Mouse (Mus musculus): ENCODE data around the gene H2al2a.
"Not testable (repeated sequence)": the region's sequence is repeated elsewhere in the genome, so short reads cannot be mapped to it uniquely, and the experiment has no call there.

Gene H2al2a

GRCm38 (mm10) chr2:18028140-18029021 is 31.6 kb upstream of the H2al2a start:
- peak; percentile 90 for DNase-seq (ENCODE audit: extremely low spot score)

GRCm38 (mm10) chr2:18027448-18028139 is 30.8 kb upstream of the H2al2a start:
- peak; percentile 96 for DNase-seq (ENCODE audit: extremely low spot score)

- DNase-seq (ENCODE audit: extremely low spot score): peak; percentile 77
Measured at GRCm38 (mm10) chr2:18026116-18026947, 29.6 kb upstream of the H2al2a start.

GRCm38 (mm10) chr2:18025781-18026115 is 29.0 kb upstream of the H2al2a start:
- no peak for DNase-seq (ENCODE audit: extremely low spot score)

GRCm38 (mm10) chr2:18025116-18025515 is 28.4 kb upstream of the H2al2a start:
- DNase-seq (ENCODE audit: extremely low spot score): no peak

GRCm38 (mm10) chr2:18022886-18023285 is 26.1 kb upstream of the H2al2a start:
- DNase-seq (ENCODE audit: extremely low spot score): no peak

- no peak for DNase-seq (ENCODE audit: extremely low spot score)
Measured at GRCm38 (mm10) chr2:18019122-18019521, 22.4 kb upstream of the H2al2a start.

GRCm38 (mm10) chr2:18017321-18017720 is 20.6 kb upstream of the H2al2a start:
- DNase-seq (ENCODE audit: extremely low spot score): no peak

- no peak for DNase-seq (ENCODE audit: extremely low spot score)
Measured at GRCm38 (mm10) chr2:18016639-18017038, 19.9 kb upstream of the H2al2a start.

- no peak for DNase-seq (ENCODE audit: extremely low spot score)
Measured at GRCm38 (mm10) chr2:18015581-18015980, 18.8 kb upstream of the H2al2a start.

GRCm38 (mm10) chr2:18012866-18013265 is 16.1 kb upstream of the H2al2a start:
- no peak for DNase-seq (ENCODE audit: extremely low spot score)

- DNase-seq (ENCODE audit: extremely low spot score): no peak
Measured at GRCm38 (mm10) chr2:18011226-18011625, 14.5 kb upstream of the H2al2a start.

GRCm38 (mm10) chr2:18005137-18005536 is 8.4 kb upstream of the H2al2a start:
- DNase-seq (ENCODE audit: extremely low spot score): peak; percentile 28

GRCm38 (mm10) chr2:18004286-18004685 is 7.5 kb upstream of the H2al2a start:
- no peak for DNase-seq (ENCODE audit: extremely low spot score)

- DNase-seq (ENCODE audit: extremely low spot score): no peak
Measured at GRCm38 (mm10) chr2:18002306-18002705, 5.5 kb upstream of the H2al2a start.

- no peak for DNase-seq (ENCODE audit: extremely low spot score)
Measured at GRCm38 (mm10) chr2:17989562-17989961, 7.2 kb downstream of the H2al2a start.

- no peak for DNase-seq (ENCODE audit: extremely low spot score)
Measured at GRCm38 (mm10) chr2:17989115-17989514, 7.6 kb downstream of the H2al2a start.

GRCm38 (mm10) chr2:17986694-17987093 is 10.1 kb downstream of the H2al2a start:
- DNase-seq (ENCODE audit: extremely low spot score): no peak

GRCm38 (mm10) chr2:17984774-17985173 is 12.0 kb downstream of the H2al2a start:
- no peak for DNase-seq (ENCODE audit: extremely low spot score)

GRCm38 (mm10) chr2:17982747-17983146 is 14.0 kb downstream of the H2al2a start:
- DNase-seq (ENCODE audit: extremely low spot score): no peak

- DNase-seq (ENCODE audit: extremely low spot score): no peak
Measured at GRCm38 (mm10) chr2:17978706-17979105, 18.1 kb downstream of the H2al2a start.

GRCm38 (mm10) chr2:17978251-17978650 is 18.5 kb downstream of the H2al2a start:
- not testable (repeated sequence) for DNase-seq (ENCODE audit: extremely low spot score)

Measured in embryo, embryonic 9.5 days (tissue).